Mouse (Mus musculus): ENCODE results near the gene Uhrf1.

The Uhrf1 gene

GRCm38 (mm10) chr17:56345364-56345763 lies 42.2 kb downstream of the Uhrf1 start:
- no peak for DNase-seq (ENCODE audit: low spot score in 2 of 2)

- DNase-seq (ENCODE audit: low spot score in 2 of 2) = no peak
Measured at GRCm38 (mm10) chr17:56348128-56348527, 45.0 kb downstream of the Uhrf1 start.

GRCm38 (mm10) chr17:56348586-56348985 lies 45.5 kb downstream of the Uhrf1 start:
- no peak for DNase-seq (ENCODE audit: low spot score in 2 of 2)

- peak in 1 of 2 experiments; percentile 85 for DNase-seq (ENCODE audit: low spot score in 2 of 2)
Measured at GRCm38 (mm10) chr17:56350694-56351093, 47.6 kb downstream of the Uhrf1 start.

- DNase-seq (ENCODE audit: low spot score in 2 of 2) = peak in 1 of 2 experiments; percentile 84
Measured at GRCm38 (mm10) chr17:56356921-56357885, 54.1 kb downstream of the Uhrf1 start.

- DNase-seq (ENCODE audit: low spot score in 2 of 2) = no peak
Measured at GRCm38 (mm10) chr17:56359183-56359725, 56.1 kb downstream of the Uhrf1 start.

- DNase-seq (ENCODE audit: low spot score in 2 of 2) = no peak
Measured at GRCm38 (mm10) chr17:56359864-56360263, 56.7 kb downstream of the Uhrf1 start.

- no peak for DNase-seq (ENCODE audit: low spot score in 2 of 2)
Measured at GRCm38 (mm10) chr17:56360451-56360850, 57.3 kb downstream of the Uhrf1 start.

GRCm38 (mm10) chr17:56361542-56361941 lies 58.4 kb downstream of the Uhrf1 start:
- peak in 1 of 2 experiments; percentile 59 for DNase-seq (ENCODE audit: low spot score in 2 of 2)

GRCm38 (mm10) chr17:56365791-56366673 lies 62.9 kb downstream of the Uhrf1 start:
- no peak for DNase-seq (ENCODE audit: low spot score in 2 of 2)

- no peak for DNase-seq (ENCODE audit: low spot score in 2 of 2)
Measured at GRCm38 (mm10) chr17:56368291-56368790, 65.2 kb downstream of the Uhrf1 start.

- DNase-seq (ENCODE audit: low spot score in 2 of 2) = peak in 1 of 2 experiments; percentile 47
Measured at GRCm38 (mm10) chr17:56370090-56370489, 67.0 kb downstream of the Uhrf1 start.

- DNase-seq (ENCODE audit: low spot score in 2 of 2) = peak; percentile 81 to 86
Measured at GRCm38 (mm10) chr17:56371029-56371660, 68.0 kb downstream of the Uhrf1 start.

- DNase-seq (ENCODE audit: low spot score in 2 of 2) = no peak
Measured at GRCm38 (mm10) chr17:56372109-56372508, 69.0 kb downstream of the Uhrf1 start.

All from left cerebral cortex, adult 9 months (tissue).